Mouse (Mus musculus): ENCODE results near the gene Sacs. TPM values are rescaled to one million over a fixed set of nuclear protein-coding genes. Genes with fewer than 3 reads are reported as not detected.
"Not testable (repeated sequence)": the region's sequence is repeated elsewhere in the genome, so short reads cannot be mapped to it uniquely, and the experiment has no call there.

Gene Sacs
- 2.4 and 2.5 TPM in 2 replicates for polyA plus RNA-seq (2015; fragmentation: Nextera tagmentation; extraction: Ambion mirVana)

DNA sequence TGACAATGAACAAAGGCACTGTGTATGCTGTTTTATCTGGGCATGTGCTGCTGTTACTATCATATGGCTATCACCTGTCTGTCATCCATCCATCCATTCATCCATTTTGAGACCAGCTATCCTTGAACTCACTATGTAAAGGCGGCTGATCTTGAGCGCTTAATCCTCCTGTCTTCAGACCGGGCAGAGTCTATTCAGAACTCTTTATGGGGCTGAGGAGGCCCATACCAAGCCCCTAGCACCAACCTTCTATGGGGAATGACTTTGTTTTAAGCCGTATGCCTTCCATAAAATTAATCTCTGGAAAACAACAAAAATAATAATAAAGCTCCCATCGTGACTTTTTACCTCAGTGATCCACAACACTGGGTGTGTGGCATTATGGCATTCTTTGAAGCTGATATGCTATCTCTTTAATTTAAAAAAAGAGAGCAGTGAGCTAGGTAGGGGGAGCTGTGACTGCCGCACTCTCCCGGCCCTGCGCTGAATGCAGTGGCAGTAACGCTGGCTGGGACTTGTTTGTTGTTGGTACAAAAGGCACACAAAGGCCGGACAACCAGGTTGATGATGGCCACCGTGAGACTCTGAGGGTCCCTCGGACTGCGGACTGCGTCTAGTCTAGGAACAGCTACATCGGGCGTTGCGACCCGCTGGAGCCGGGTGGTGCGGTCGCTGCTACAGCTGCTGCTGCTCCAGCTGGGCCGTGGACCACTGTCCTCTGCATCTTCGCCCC lies at the start of gene Sacs:
Gene Sacs, plus strand, starts transcription at position 464 of the 733 bp plus-strand sequence.
- Histone ChIP-seq H3K4me3 (peak within 1 kb of the TSS; percentile 44), H3K27ac (no peak within 1 kb of the TSS), H3K9ac (peak within 1 kb of the TSS; percentile 33; the same call in 1 of the 2 replicates), H3K36me3 (no peaks in the 10 kb centered on the region), H3K9me3 (no peaks in the 10 kb centered on the region), H3K4me2 (peak within 1 kb of the TSS; percentile 69), H3K4me1 (peaks cover 5% of the 10 kb centered on the region), H3K27me3 (peaks cover 19% of the 10 kb centered on the region)
- no peak for ATAC-seq (ENCODE audit: insufficient number of reproducible peaks, low FRiP score, low TSS enrichment, low read depth)
- 5% methylated on average over 23 of the region's 23 CpGs for WGBS

GRCm38 (mm10) chr14:61090955-61091354 lies 47.3 kb upstream of the Sacs start:
- Histone ChIP-seq H3K4me1 (no peaks in the 10 kb centered on the region), H3K9ac (no peak overlapping the region), H3K9me3 (no peaks in the 10 kb centered on the region), H3K36me3 (no peaks in the 10 kb centered on the region), H3K27me3 (no peaks in the 10 kb centered on the region), H3K27ac (no peak overlapping the region), H3K4me2 (no peak overlapping the region), H3K4me3 (no peak overlapping the region)
- 57% methylated on average over 5 of the region's 5 CpGs for WGBS
- ATAC-seq (ENCODE audit: insufficient number of reproducible peaks, low FRiP score, low TSS enrichment, low read depth), result no peak

- ATAC-seq (ENCODE audit: insufficient number of reproducible peaks, low FRiP score, low TSS enrichment, low read depth), result no peak
- Histone ChIP-seq H3K36me3 (no peaks in the 10 kb centered on the region), H3K9ac (no peak overlapping the region), H3K4me2 (no peak overlapping the region), H3K27me3 (no peaks in the 10 kb centered on the region), H3K4me1 (no peaks in the 10 kb centered on the region), H3K9me3 (no peaks in the 10 kb centered on the region), H3K27ac (no peak overlapping the region), H3K4me3 (no peak overlapping the region)
- 72% methylated on average over 3 of the region's 3 CpGs for WGBS
Observed at GRCm38 (mm10) chr14:61092073-61092472, 46.2 kb upstream of the Sacs start.

- no peak for ATAC-seq (ENCODE audit: insufficient number of reproducible peaks, low FRiP score, low TSS enrichment, low read depth)
- no peaks in the 10 kb centered on the region for H3K9me3 ChIP-seq
Observed at GRCm38 (mm10) chr14:61097974-61098625, 40.2 kb upstream of the Sacs start.

DNA sequence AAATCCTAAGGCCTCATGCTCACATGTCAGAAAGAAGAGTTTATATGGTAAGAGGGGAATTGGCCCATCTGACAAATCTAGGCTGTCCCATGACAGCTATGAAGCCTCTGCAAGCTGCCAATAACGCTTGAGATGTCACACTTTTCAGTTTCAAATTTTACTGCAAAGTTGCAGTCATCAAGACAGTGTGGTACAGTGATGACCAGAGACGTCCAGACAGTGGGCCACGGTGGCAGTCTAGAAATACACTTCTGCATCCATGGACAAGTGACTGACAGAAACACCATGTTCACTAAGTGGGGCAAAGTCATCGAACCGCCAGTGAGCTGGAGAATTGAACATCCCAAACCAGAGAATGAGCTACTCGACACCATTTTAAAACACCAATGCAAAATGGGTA lies 37.5 kb upstream of the Sacs start:
- Histone ChIP-seq H3K9me3 (no peaks in the 10 kb centered on the region), H3K4me3 (no peak overlapping the region), H3K9ac (no peak overlapping the region), H3K36me3 (no peaks in the 10 kb centered on the region), H3K27ac (no peak overlapping the region), H3K4me1 (no peaks in the 10 kb centered on the region), H3K4me2 (no peak overlapping the region), H3K27me3 (no peaks in the 10 kb centered on the region)
- ATAC-seq (ENCODE audit: insufficient number of reproducible peaks, low FRiP score, low TSS enrichment, low read depth), result no peak
- 85% methylated on average over 6 of the region's 6 CpGs for WGBS

More at GRCm38 (mm10) chr14:61097974-61098625, 40.2 kb upstream of the Sacs start:
- H3K4me1 ChIP-seq, result no peaks in the 10 kb centered on the region
- H3K27ac ChIP-seq, result no peak overlapping the region
- WGBS, result 82% methylated on average over 12 of the region's 12 CpGs
- H3K4me3 ChIP-seq, result no peak overlapping the region
- no peak overlapping the region for H3K9ac ChIP-seq
- no peaks in the 10 kb centered on the region for H3K27me3 ChIP-seq
- no peak overlapping the region for H3K4me2 ChIP-seq
- H3K36me3 ChIP-seq, result no peaks in the 10 kb centered on the region

DNA sequence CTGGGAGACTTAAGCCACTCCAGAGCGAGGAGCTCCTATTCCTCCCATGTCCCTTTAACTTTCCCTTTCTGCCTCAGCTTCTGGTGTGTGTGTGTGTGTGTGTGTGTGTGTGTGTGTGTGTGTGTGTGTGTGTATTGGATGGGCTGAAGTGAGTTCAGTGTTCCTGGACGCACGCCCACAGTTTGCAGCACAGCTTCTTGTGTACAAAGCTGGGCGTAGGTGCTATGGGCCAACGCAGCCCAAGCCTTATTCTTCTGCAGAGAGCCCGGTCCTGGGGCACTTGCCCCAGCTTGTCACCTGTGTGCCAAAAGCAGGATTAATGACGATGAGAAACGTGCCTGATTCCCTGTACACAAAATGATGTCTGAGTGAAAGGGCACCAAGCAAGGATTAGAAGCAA lies 31.9 kb upstream of the Sacs start:
- no peak overlapping the region for H3K9ac ChIP-seq
- H3K27ac ChIP-seq, result no peak overlapping the region
- no peaks in the 10 kb centered on the region for H3K36me3 ChIP-seq
- no peaks in the 10 kb centered on the region for H3K9me3 ChIP-seq
- no peaks in the 10 kb centered on the region for H3K27me3 ChIP-seq
- no peak for ATAC-seq (ENCODE audit: insufficient number of reproducible peaks, low FRiP score, low TSS enrichment, low read depth)
- H3K4me1 ChIP-seq, result no peaks in the 10 kb centered on the region
- no peak overlapping the region for H3K4me2 ChIP-seq
- no peak overlapping the region for H3K4me3 ChIP-seq
- 62% methylated on average over 8 of the region's 8 CpGs for WGBS

GRCm38 (mm10) chr14:61108625-61109024 lies 29.6 kb upstream of the Sacs start:
- H3K27ac ChIP-seq, result no peak overlapping the region
- H3K4me2 ChIP-seq, result no peak overlapping the region
- no peaks in the 10 kb centered on the region for H3K27me3 ChIP-seq
- 82% methylated on average over 2 of the region's 2 CpGs for WGBS
- H3K9ac ChIP-seq, result no peak overlapping the region
- no peaks in the 10 kb centered on the region for H3K36me3 ChIP-seq
- no peak for ATAC-seq (ENCODE audit: insufficient number of reproducible peaks, low FRiP score, low TSS enrichment, low read depth)
- peaks cover 3% of the 10 kb centered on the region; the same call in 1 of the 2 replicates for H3K4me1 ChIP-seq
- no peak overlapping the region for H3K4me3 ChIP-seq
- no peaks in the 10 kb centered on the region for H3K9me3 ChIP-seq

DNA sequence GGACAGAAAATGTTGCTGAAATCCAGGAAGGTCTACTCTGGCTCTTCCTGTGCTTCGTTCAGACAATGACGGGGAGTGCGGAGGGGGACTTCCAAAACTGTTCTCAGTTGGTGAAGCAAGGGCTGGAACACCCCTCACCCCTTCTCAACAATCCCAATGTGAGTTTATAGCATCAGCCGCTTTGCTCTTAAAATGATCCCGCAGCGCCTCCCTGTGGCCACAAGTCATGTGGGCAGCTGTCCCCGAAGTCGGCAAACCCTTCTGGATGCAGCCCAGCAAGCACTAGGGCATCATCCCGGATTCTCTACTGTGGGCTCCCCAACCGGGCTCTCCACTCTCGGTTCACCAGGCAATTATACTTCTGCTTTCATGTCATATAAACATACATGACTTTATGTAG lies 25.9 kb upstream of the Sacs start:
- 4% methylated on average over 11 of the region's 11 CpGs for WGBS
- no peak overlapping the region for H3K4me2 ChIP-seq
- ATAC-seq (ENCODE audit: insufficient number of reproducible peaks, low FRiP score, low TSS enrichment, low read depth), result no peak

DNA sequence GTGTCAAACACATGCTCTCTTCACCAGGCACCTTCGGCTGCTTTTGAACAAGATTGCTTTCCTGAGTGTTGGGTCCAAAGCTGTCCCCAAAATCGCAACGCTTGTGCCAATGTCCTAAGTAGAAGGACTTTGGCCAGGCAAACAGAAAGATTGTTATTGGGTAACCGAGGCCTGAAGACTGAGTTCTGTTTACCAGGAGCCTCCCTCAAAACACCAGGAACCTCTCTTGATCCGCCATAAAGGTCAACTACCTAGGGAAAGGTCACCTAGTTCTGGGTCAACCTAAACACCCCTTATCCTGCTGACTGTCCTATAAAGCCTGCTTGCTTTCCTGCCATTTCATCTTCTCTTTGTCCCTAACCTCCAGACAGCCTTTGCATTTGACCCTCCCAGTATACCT lies 13.5 kb upstream of the Sacs start:
- no peaks in the 10 kb centered on the region for H3K4me1 ChIP-seq
- H3K4me2 ChIP-seq, result no peak overlapping the region
- WGBS, result 84% methylated on average over 5 of the region's 5 CpGs
- no peak overlapping the region for H3K4me3 ChIP-seq
- H3K36me3 ChIP-seq, result no peaks in the 10 kb centered on the region
- no peaks in the 10 kb centered on the region for H3K27me3 ChIP-seq
- ATAC-seq (ENCODE audit: insufficient number of reproducible peaks, low FRiP score, low TSS enrichment, low read depth), result no peak
- H3K27ac ChIP-seq, result no peak overlapping the region
- no peaks in the 10 kb centered on the region for H3K9me3 ChIP-seq
- H3K9ac ChIP-seq, result no peak overlapping the region

More for the DNA sequence above, 25.9 kb upstream of the Sacs start:
- H3K4me1 ChIP-seq, result peaks cover 3% of the 10 kb centered on the region; the same call in 1 of the 2 replicates
- H3K9me3 ChIP-seq, result no peaks in the 10 kb centered on the region
- no peaks in the 10 kb centered on the region for H3K36me3 ChIP-seq
- H3K27ac ChIP-seq, result no peak overlapping the region
- H3K9ac ChIP-seq, result no peak overlapping the region
- no peaks in the 10 kb centered on the region for H3K27me3 ChIP-seq
- H3K4me3 ChIP-seq, result no peak overlapping the region

DNA sequence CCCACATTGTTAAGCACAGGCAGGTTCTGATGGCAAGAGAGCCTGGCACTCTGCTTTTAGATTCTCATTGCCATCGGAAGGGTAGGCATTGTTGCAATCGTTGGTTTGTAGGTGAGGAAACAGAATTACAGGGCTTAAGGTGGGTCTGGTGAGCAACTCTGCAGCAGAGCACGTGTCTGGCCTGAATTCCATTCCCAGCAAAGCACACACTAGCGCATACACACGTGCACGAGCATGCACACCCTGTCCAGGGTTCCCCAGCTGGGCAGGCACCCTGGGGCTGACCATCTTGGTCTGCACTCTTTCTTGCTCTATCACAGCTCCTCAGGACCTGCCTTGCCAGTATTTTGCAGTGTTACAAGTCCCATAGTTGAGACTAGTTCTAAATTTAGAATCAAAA lies 13.1 kb upstream of the Sacs start:
- Histone ChIP-seq H3K9me3 (no peaks in the 10 kb centered on the region), H3K4me1 (no peaks in the 10 kb centered on the region), H3K4me2 (no peak overlapping the region), H3K27me3 (no peaks in the 10 kb centered on the region), H3K4me3 (no peak overlapping the region), H3K27ac (no peak overlapping the region), H3K36me3 (no peaks in the 10 kb centered on the region), H3K9ac (no peak overlapping the region)
- no peak for ATAC-seq (ENCODE audit: insufficient number of reproducible peaks, low FRiP score, low TSS enrichment, low read depth)
- 72% methylated on average over 6 of the region's 6 CpGs for WGBS

- not testable (repeated sequence) for H3K4me1 ChIP-seq; H3K4me3 ChIP-seq; H3K36me3 ChIP-seq; H3K4me2 ChIP-seq; H3K27ac ChIP-seq; H3K27me3 ChIP-seq; H3K9ac ChIP-seq; ATAC-seq (ENCODE audit: insufficient number of reproducible peaks, low FRiP score, low TSS enrichment, low read depth); H3K9me3 ChIP-seq
- WGBS, result 74% methylated on average over 6 of the region's 6 CpGs
Observed at GRCm38 (mm10) chr14:61127365-61127764, 10.9 kb upstream of the Sacs start.

GRCm38 (mm10) chr14:61128961-61129507 lies 9.2 kb upstream of the Sacs start:
- H3K27ac ChIP-seq, result 0 out of 2 replicates have a peak overlapping the region, but pooled peaks have one; percentile 38
- no peaks in the 10 kb centered on the region for H3K27me3 ChIP-seq
- no peak overlapping the region for H3K4me2 ChIP-seq
- H3K4me1 ChIP-seq, result no peaks in the 10 kb centered on the region
- no peaks in the 10 kb centered on the region for H3K9me3 ChIP-seq
- no peaks in the 10 kb centered on the region for H3K36me3 ChIP-seq
- ATAC-seq (ENCODE audit: insufficient number of reproducible peaks, low FRiP score, low TSS enrichment, low read depth), result 0 out of 2 replicates have a peak, but pooled peaks have one; percentile 52
- WGBS, result 74% methylated on average over 7 of the region's 7 CpGs
- no peak overlapping the region for H3K9ac ChIP-seq
- H3K4me3 ChIP-seq, result no peak overlapping the region

All from limb, embryonic 15.5 days (tissue).